Mouse (Mus musculus) spleen, adult 2 months (tissue): ENCODE measurements around the gene Elavl4.

Experiments
- CTCF ChIP-seq: fragments of 200-500 bp; IDR thresholded peaks from 2 replicates; pipeline ENCODE4 v1.5.1; 2011; ENCODE audit warnings: mild to moderate bottlenecking, inconsistent platforms; ENCODE audit not compliant: insufficient read depth, insufficient read length, insufficient replicate concordance; ENCODE audit errors: extremely low read depth
- POLR2A ChIP-seq: fragments of 200-500 bp; IDR thresholded peaks from 2 replicates; pipeline ENCODE4 v1.6.1; 2011; ENCODE audit warnings: low read depth, low read length, inconsistent platforms

DNA sequence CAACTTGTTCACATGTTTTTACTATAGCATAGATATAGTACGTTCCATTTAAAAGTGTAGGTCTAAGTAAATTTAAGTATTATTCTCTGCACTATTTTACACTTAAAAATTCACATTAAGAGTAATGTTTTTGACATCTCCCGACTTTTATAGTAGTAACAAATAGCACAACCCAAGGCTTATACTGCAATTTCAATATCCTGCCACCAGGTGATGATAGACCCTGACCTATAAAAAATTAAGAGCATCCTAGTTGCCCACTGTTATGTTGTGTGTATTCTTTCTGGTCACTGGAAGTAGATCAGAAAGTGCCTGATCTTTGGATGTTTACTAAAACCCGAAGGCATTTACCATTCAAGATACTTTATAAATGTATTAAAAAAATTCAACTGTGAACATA is 55.9 kb downstream of the Elavl4 start:
- TF ChIP-seq CTCF (no peak), POLR2A (no peak)
